Mouse (Mus musculus) central nervous system, embryonic 18 days (tissue): ENCODE data around the gene Sp1. TPM values are rescaled to one million over a fixed set of nuclear protein-coding genes. Genes with fewer than 3 reads are reported as not detected.

Experiments used
- polyA plus RNA-seq: library from polyadenylated mRNA; depleted of rRNA; stranded (reverse); fragments of >200 nt; gene quantifications from 2 replicates; pipeline ENCODE4 v1.2.3, GENCODE M21; 2012; rRNA removed

The Sp1 gene
- 12.9 and 13.1 TPM in 2 replicates for polyA plus RNA-seq

GRCm38 (mm10) chr15:102405489-102406195 is at the start of gene Sp1:
Sp1 (plus strand) TSS chr15:102406143.

GRCm38 (mm10) chr15:102366733-102367344 is 39.1 kb upstream of the Sp1 start, which contains the start of gene Sp7:
Sp7 (minus strand) TSS chr15:102367182.

GRCm38 (mm10) chr15:102445146-102445545 is 39.2 kb downstream of the Sp1 start, which contains the start of gene Amhr2:
Amhr2 (plus strand) TSS chr15:102445367.

GRCm38 (mm10) chr15:102458904-102459317 is 53.0 kb downstream of the Sp1 start, which contains the start of gene Prr13:
Prr13 (plus strand) TSS chr15:102459028.

GRCm38 (mm10) chr15:102470183-102470604 is 64.3 kb downstream of the Sp1 start, which contains the start of gene Pcbp2:
Pcbp2 (plus strand) TSS chr15:102470539.

Other genes starting within 250 kb of the Sp1 start
- gene Zfp740, start 202.9 kb upstream of the Sp1 start, polyA plus RNA-seq: 75.6 and 75.9 TPM in 2 replicates
- gene Csad, start 201.4 kb upstream of the Sp1 start, polyA plus RNA-seq: 34.7 and 35.6 TPM in 2 replicates
- gene Itgb7, start 174.2 kb upstream of the Sp1 start, polyA plus RNA-seq: 0.30 and 0.37 TPM in 2 replicates
- 9.8 and 11.0 TPM in 2 replicates for gene Rarg, start 148.6 kb upstream of the Sp1 start, polyA plus RNA-seq
- 0.08 and 0.23 TPM in 2 replicates for gene Gm9918, start 135.6 kb upstream of the Sp1 start, polyA plus RNA-seq
- gene Mfsd5, start 126.7 kb upstream of the Sp1 start, polyA plus RNA-seq: 41.0 and 41.5 TPM in 2 replicates
- 6.2 and 6.7 TPM in 2 replicates for gene Espl1, start 109.9 kb upstream of the Sp1 start, polyA plus RNA-seq
- gene Pfdn5, start 80.0 kb upstream of the Sp1 start, polyA plus RNA-seq: 404 and 434 TPM in 2 replicates
- 96.6 and 99.5 TPM in 2 replicates for gene Myg1, start 74.4 kb upstream of the Sp1 start, polyA plus RNA-seq
- 30.4 and 32.7 TPM in 2 replicates for gene Aaas, start 55.4 kb upstream of the Sp1 start, polyA plus RNA-seq
- gene Sp7, start 39.0 kb upstream of the Sp1 start, polyA plus RNA-seq: 0.73 and 5.7 TPM in 2 replicates
- 0.48 and 0.74 TPM in 2 replicates for gene Amhr2, start 39.2 kb downstream of the Sp1 start, polyA plus RNA-seq
- 73.2 and 80.8 TPM in 2 replicates for gene Prr13, start 52.9 kb downstream of the Sp1 start, polyA plus RNA-seq
- gene Pcbp2, start 64.4 kb downstream of the Sp1 start, polyA plus RNA-seq: 447 and 470 TPM in 2 replicates
- not detected in 2 replicates for gene Gm10337, start 97.6 kb downstream of the Sp1 start, polyA plus RNA-seq
- gene Map3k12, start 110.9 kb downstream of the Sp1 start, polyA plus RNA-seq: 89.1 and 91.0 TPM in 2 replicates
- gene Tarbp2, start 112.0 kb downstream of the Sp1 start, polyA plus RNA-seq: 145 and 154 TPM in 2 replicates
- 6.7 and 6.8 TPM in 2 replicates for gene Npff, start 118.8 kb downstream of the Sp1 start, polyA plus RNA-seq
- not detected in 2 replicates for gene Gm28047, start 218.9 kb downstream of the Sp1 start, polyA plus RNA-seq
- gene Atf7, start 219.3 kb downstream of the Sp1 start, polyA plus RNA-seq: 44.1 and 44.5 TPM in 2 replicates